Mouse (Mus musculus) MEL (cell line): Measurements from ENCODE around the gene Gnai3. TPM values are rescaled to one million over a fixed set of nuclear protein-coding genes. Genes with fewer than 3 reads are reported as not detected.

Experiments
- DNase-seq: peaks from one replicate; pipeline ENCODE4 v3.0.0; 2011; ENCODE audit warnings: low read depth, low spot score
- H3K27ac ChIP-seq: 2 replicates; pipeline ENCODE4 v1.5.1; 2012; ENCODE audit warnings: low read depth, mild to moderate bottlenecking, control low read depth, low read length, moderate library complexity; ENCODE audit not compliant: control insufficient read depth
- H3K27me3 ChIP-seq, 2 experiments: fragments of 150-350 bp in 1 of 2; sonication (generic) in 1 of 2; 2 replicates each; pipeline ENCODE4 v1.6.1; 2012; ENCODE audit warnings: low read length in 2 of 2, mild to moderate bottlenecking in 2 of 2, improper control_type of control experiment in 1 of 2, moderate library complexity in 1 of 2; ENCODE audit not compliant: insufficient read depth in 2 of 2, control insufficient read depth in 1 of 2
- H3K36me3 ChIP-seq, 2 experiments: 2 replicates each; pipeline ENCODE4 v1.6.1; 2012 to 2014; ENCODE audit warnings: low read length in 2 of 2, improper control_type of control experiment in 1 of 2, inconsistent platforms in 1 of 2, mild to moderate bottlenecking in 1 of 2; ENCODE audit not compliant: insufficient read depth in 2 of 2, control insufficient read depth in 1 of 2
- H3K4me1 ChIP-seq, 2 experiments: fragments of 150-350 bp in 1 of 2; sonication (generic) in 1 of 2; 2 replicates each; pipeline ENCODE4 v1.6.1; 2012; ENCODE audit warnings: low read length in 2 of 2, improper control_type of control experiment in 1 of 2, mild to moderate bottlenecking in 1 of 2; ENCODE audit not compliant: insufficient read depth in 2 of 2, control insufficient read depth in 1 of 2
- H3K4me3 ChIP-seq, 2 experiments: fragments of 150-350 bp in 1 of 2; sonication (generic) in 1 of 2; 2 replicates each; pipeline ENCODE4 v1.5.1; 2012; ENCODE audit warnings: low read depth in 2 of 2, low read length in 2 of 2, mild to moderate bottlenecking in 2 of 2, moderate library complexity in 2 of 2, control low read depth in 1 of 2, improper control_type of control experiment in 1 of 2; ENCODE audit not compliant: control insufficient read depth in 1 of 2, insufficient read depth in 1 of 2
- H3K79me2 ChIP-seq: 2 replicates; pipeline ENCODE4 v1.6.1; 2012; ENCODE audit warnings: mild to moderate bottlenecking, low read length, moderate library complexity; ENCODE audit not compliant: control insufficient read depth, poor library complexity, insufficient read depth
- H3K9ac ChIP-seq: 2 replicates; pipeline ENCODE4 v1.6.1; 2012; ENCODE audit warnings: low read depth, mild to moderate bottlenecking, control low read depth, low read length, moderate library complexity; ENCODE audit not compliant: control insufficient read depth, poor library complexity, severe bottlenecking
- H3K9me3 ChIP-seq: fragments of 150-350 bp; sonication (generic); replicated peaks from 2 replicates; pipeline ENCODE4 v1.6.1; 2012; ENCODE audit warnings: mild to moderate bottlenecking, low read length, improper control_type of control experiment, moderate library complexity; ENCODE audit not compliant: insufficient read depth
- CHD1 ChIP-seq: IDR thresholded peaks from 2 replicates; pipeline ENCODE4 v1.6.1; 2012; ENCODE audit warnings: low read depth, mild to moderate bottlenecking, inconsistent platforms, low read length, improper control_type of control experiment
- CHD2 ChIP-seq: IDR thresholded peaks from 2 replicates; pipeline ENCODE4 v1.6.1; 2011; ENCODE audit warnings: low read length, improper control_type of control experiment
- CTCF ChIP-seq, 3 experiments: IDR thresholded peaks in 2 of 3; conservative IDR thresholded peaks in 1 of 3; 2 replicates each; pipeline ENCODE4 v1.5.1; 2011 to 2012; ENCODE audit warnings: low read length in 3 of 3, low read depth in 2 of 3, mild to moderate bottlenecking in 2 of 3, improper control_type of control experiment in 1 of 3, inconsistent platforms in 1 of 3, mixed read lengths in 1 of 3, moderate library complexity in 1 of 3; ENCODE audit not compliant: control insufficient read depth in 1 of 3, insufficient read depth in 1 of 3, poor library complexity in 1 of 3, severe bottlenecking in 1 of 3
- ELF1 ChIP-seq: IDR thresholded peaks from 2 replicates; pipeline ENCODE4 v1.6.1; 2014; ENCODE audit warnings: low read depth, mild to moderate bottlenecking, inconsistent platforms, low read length, improper control_type of control experiment, moderate library complexity
- ETS1 ChIP-seq: IDR thresholded peaks from 2 replicates; pipeline ENCODE4 v1.6.1; 2012; ENCODE audit warnings: low read depth, mild to moderate bottlenecking, inconsistent platforms, low read length, improper control_type of control experiment, moderate library complexity
- GABPA ChIP-seq: IDR thresholded peaks from 2 replicates; pipeline ENCODE4 v1.6.1; 2012; ENCODE audit warnings: low read depth, mild to moderate bottlenecking, inconsistent platforms, low read length, improper control_type of control experiment, moderate library complexity
- GATA1 ChIP-seq: IDR thresholded peaks from 2 replicates; pipeline ENCODE4 v1.6.1; 2011; ENCODE audit warnings: low read depth, low read length, improper control_type of control experiment
- HCFC1 ChIP-seq: IDR thresholded peaks from 2 replicates; pipeline ENCODE4 v1.6.1; 2012; ENCODE audit warnings: low read depth, mild to moderate bottlenecking, inconsistent platforms, low read length, improper control_type of control experiment, moderate library complexity
- JUND ChIP-seq: IDR thresholded peaks from 2 replicates; pipeline ENCODE4 v1.6.1; 2011; ENCODE audit warnings: low read depth, mild to moderate bottlenecking, improper control_type of control experiment, low read length
- KAT2A ChIP-seq: conservative IDR thresholded peaks from 2 replicates; pipeline ENCODE4 v1.6.1; 2012; ENCODE audit warnings: low read depth, low read length, improper control_type of control experiment, inconsistent platforms
- MAFK ChIP-seq: IDR thresholded peaks from 2 replicates; pipeline ENCODE4 v1.6.1; 2011; ENCODE audit warnings: low read depth, mild to moderate bottlenecking, low read length, improper control_type of control experiment, borderline replicate concordance
- MAZ ChIP-seq: IDR thresholded peaks from 2 replicates; pipeline ENCODE4 v1.6.1; 2012; ENCODE audit warnings: low read depth, mild to moderate bottlenecking, inconsistent platforms, low read length, improper control_type of control experiment
- MEF2A ChIP-seq: IDR thresholded peaks from 2 replicates; pipeline ENCODE4 v1.6.1; 2014; ENCODE audit warnings: low read depth, mild to moderate bottlenecking, inconsistent platforms, low read length, improper control_type of control experiment; ENCODE audit not compliant: poor library complexity, insufficient replicate concordance, severe bottlenecking; ENCODE audit errors: extremely low read depth
- MXI1 ChIP-seq: IDR thresholded peaks from 2 replicates; pipeline ENCODE4 v1.6.1; 2011; ENCODE audit warnings: mild to moderate bottlenecking, low read depth, low read length, improper control_type of control experiment
- MYB ChIP-seq: IDR thresholded peaks from 2 replicates; pipeline ENCODE4 v1.6.1; 2011; ENCODE audit warnings: mild to moderate bottlenecking, low read depth, low read length, improper control_type of control experiment
- MYC ChIP-seq: IDR thresholded peaks from 2 replicates; pipeline ENCODE4 v1.6.1; 2011; ENCODE audit warnings: low read depth, mild to moderate bottlenecking, low read length, improper control_type of control experiment, moderate library complexity
- NELFE ChIP-seq: IDR thresholded peaks from 2 replicates; pipeline ENCODE4 v1.6.1; 2011; ENCODE audit warnings: low read depth, low read length, improper control_type of control experiment
- NRF1 ChIP-seq: IDR thresholded peaks from 2 replicates; pipeline ENCODE4 v1.6.1; 2014; ENCODE audit warnings: low read depth, mild to moderate bottlenecking, inconsistent platforms, low read length, improper control_type of control experiment, moderate library complexity; ENCODE audit not compliant: poor library complexity, insufficient read depth, severe bottlenecking
- POLR2A ChIP-seq, 2 experiments: IDR thresholded peaks; 2 replicates each; pipeline ENCODE4 v1.6.1; 2011 to 2012; ENCODE audit warnings: low read length in 2 of 2, mild to moderate bottlenecking in 2 of 2, control low read depth in 1 of 2, improper control_type of control experiment in 1 of 2, low read depth in 1 of 2, moderate library complexity in 1 of 2; ENCODE audit not compliant: control insufficient read depth in 1 of 2, insufficient read depth in 1 of 2, poor library complexity in 1 of 2
- POLR2AphosphoS2 ChIP-seq: IDR thresholded peaks from 2 replicates; pipeline ENCODE4 v1.6.1; 2011; ENCODE audit warnings: low read length, improper control_type of control experiment
- RAD21 ChIP-seq: IDR thresholded peaks from 2 replicates; pipeline ENCODE4 v1.6.1; 2011; ENCODE audit warnings: mild to moderate bottlenecking, low read depth, low read length, improper control_type of control experiment
- RCOR1 ChIP-seq: IDR thresholded peaks from 2 replicates; pipeline ENCODE4 v1.6.1; 2012; ENCODE audit warnings: low read depth, mild to moderate bottlenecking, inconsistent platforms, low read length, improper control_type of control experiment
- SIN3A ChIP-seq: IDR thresholded peaks from 2 replicates; pipeline ENCODE4 v1.6.1; 2012; ENCODE audit warnings: low read length, improper control_type of control experiment, inconsistent platforms
- SMC3 ChIP-seq: IDR thresholded peaks from 2 replicates; pipeline ENCODE4 v1.6.1; 2011; ENCODE audit warnings: low read depth, low read length, improper control_type of control experiment
- TAL1 ChIP-seq: IDR thresholded peaks from 2 replicates; pipeline ENCODE4 v1.6.1; 2012; ENCODE audit warnings: mild to moderate bottlenecking, inconsistent platforms, low read length, moderate library complexity, mixed read lengths
- TCF12 ChIP-seq: IDR thresholded peaks from 2 replicates; pipeline ENCODE4 v1.6.1; 2014; ENCODE audit warnings: low read depth, mild to moderate bottlenecking, inconsistent platforms, low read length, improper control_type of control experiment, moderate library complexity
- UBTF ChIP-seq: IDR thresholded peaks from 2 replicates; pipeline ENCODE4 v1.6.1; 2012; ENCODE audit warnings: low read depth, mild to moderate bottlenecking, inconsistent platforms, low read length, improper control_type of control experiment, moderate library complexity, borderline replicate concordance; ENCODE audit not compliant: insufficient read depth
- USF2 ChIP-seq, 2 experiments: IDR thresholded peaks; 2 replicates each; pipeline ENCODE4 v1.6.1; 2011 to 2012; ENCODE audit warnings: improper control_type of control experiment in 2 of 2, low read length in 2 of 2, borderline replicate concordance in 1 of 2, inconsistent platforms in 1 of 2, low read depth in 1 of 2, mild to moderate bottlenecking in 1 of 2; ENCODE audit not compliant: insufficient read depth in 1 of 2
- ZKSCAN1 ChIP-seq: IDR thresholded peaks from 2 replicates; pipeline ENCODE4 v1.6.1; 2012; ENCODE audit warnings: low read depth, mild to moderate bottlenecking, inconsistent platforms, low read length, improper control_type of control experiment, moderate library complexity
- ZNF384 ChIP-seq: IDR thresholded peaks from 2 replicates; pipeline ENCODE4 v1.6.1; 2012; ENCODE audit warnings: low read depth, mild to moderate bottlenecking, inconsistent platforms, low read length, improper control_type of control experiment
- polyA plus RNA-seq, 2 experiments: library from polyadenylated mRNA; stranded (reverse) in 1 of 2; unstranded in 1 of 2; fragments of >175 nt in 1 of 2; fragments of >200 nt in 1 of 2; gene quantifications; 2 replicates each; pipeline versions ENCODE4 v1.2.1 to v1.2.4; 2012; ENCODE audit warnings: low replicate concordance in 2 of 2, low read depth in 1 of 2; ENCODE audit not compliant: insufficient read length in 2 of 2, insufficient read depth in 1 of 2, missing spikeins in 1 of 2
- total RNA-seq: library from RNA; depleted of rRNA; stranded (reverse); fragments of 300-350 nt; gene quantifications from 2 replicates; pipeline ENCODE4 v1.2.3, GENCODE M21; 2012

The Gnai3 gene
- total and polyA plus RNA-seq, 3 experiments: 74.2 to 96.4 (median 92.1) TPM

GRCm38 (mm10) chr3:108101594-108101993 is 44.4 kb downstream of the Gnai3 start:
- Histone ChIP-seq H3K4me1 (peaks cover 20% of the 10 kb centered on the region in 2 experiments), H3K9ac (no peak overlapping the region), H3K4me3 (no peak overlapping the region), H3K36me3 (peaks cover 2 to 27% of the 10 kb centered on the region in 2 experiments; a peak in 3 of 4 replicates), H3K27ac (no peak overlapping the region), H3K27me3 (no peaks in the 10 kb centered on the region), H3K79me2 (no peaks in the 10 kb centered on the region), H3K9me3 (no peaks in the 10 kb centered on the region)
- no peak for TF ChIP-seq USF2 (IDR thresholded peaks at IDR 0.05; ENCODE audit: borderline replicate concordance in 1 of 2, insufficient read depth in 1 of 2, low read depth in 1 of 2, low read length in 2 of 2)
- TF ChIP-seq TAL1: no peak
- no peak for TF ChIP-seq NELFE
- TF ChIP-seq MAZ: no peak
- no peak for TF ChIP-seq GATA1
- TF ChIP-seq MYB: no peak
- TF ChIP-seq HCFC1: no peak
- no peak for TF ChIP-seq ZKSCAN1
- no peak for TF ChIP-seq ELF1
- DNase-seq: no peak

- Histone ChIP-seq H3K36me3 (peaks cover 0 to 47% of the 10 kb centered on the region in 2 experiments; a peak in 2 of 4 replicates), H3K27ac (peak overlapping the region; percentile 10; the same call in 1 of the 2 replicates), H3K4me1 (peaks cover 28 to 46% of the 10 kb centered on the region in 2 experiments), H3K27me3 (no peaks in the 10 kb centered on the region), H3K4me3 (no peak overlapping the region), H3K9me3 (no peaks in the 10 kb centered on the region), H3K9ac (no peak overlapping the region), H3K79me2 (no peaks in the 10 kb centered on the region)
- DNase-seq: peak; percentile 84
- TF ChIP-seq POLR2A (IDR thresholded peaks at IDR 0.05; ENCODE audit: control insufficient read depth in 1 of 2, insufficient read depth in 1 of 2, low read depth in 1 of 2, low read length in 2 of 2, poor library complexity in 1 of 2) (no peak), RAD21 (no peak), MEF2A (0 out of 2 replicates have a peak, but pooled peaks have one; percentile 32), POLR2AphosphoS2 (no peak), ELF1 (no peak), NRF1 (no peak), CHD2 (no peak), GATA1 (peak; percentile 95), GABPA (no peak), RCOR1 (peak; percentile 99), TCF12 (peak; percentile 94), MAFK (peak; percentile 64; the same call in 1 of the 2 replicates), KAT2A (0 out of 2 replicates have a peak, but pooled peaks have one; percentile 21), USF2 (IDR thresholded peaks at IDR 0.05; ENCODE audit: borderline replicate concordance in 1 of 2, insufficient read depth in 1 of 2, low read depth in 1 of 2, low read length in 2 of 2) (no peak), JUND (no peak), ETS1 (peak; percentile 93), MAZ (peak; percentile 82), HCFC1 (peak; percentile 37; the same call in 1 of the 2 replicates), TAL1 (peak; percentile 64), CTCF (IDR thresholded peaks at IDR 0.05 in 2 of 3, conservative IDR thresholded peaks at IDR 0.05 in 1 of 3; ENCODE audit: control insufficient read depth in 1 of 3, insufficient read depth in 1 of 3, low read depth in 2 of 3, low read length in 3 of 3, poor library complexity in 1 of 3, severe bottlenecking in 1 of 3) (no peak), CHD1 (no peak), MYC (peak; percentile 17; the same call in 1 of the 2 replicates), MXI1 (peak; percentile 61; the same call in 1 of the 2 replicates), UBTF (no peak), SMC3 (no peak), SIN3A (peak; percentile 82), MYB (no peak), ZKSCAN1 (no peak), ZNF384 (no peak)
Measured at GRCm38 (mm10) chr3:108098316-108098715, 47.6 kb downstream of the Gnai3 start.
